Mouse (Mus musculus) thymus, adult 2 months (tissue): Measurements from ENCODE around the gene Uqcc3.

ENCODE experiments used
- CTCF ChIP-seq: fragments of 200-500 bp; IDR thresholded peaks from 2 replicates; pipeline ENCODE4 v1.5.1; 2012; ENCODE audit warnings: mild to moderate bottlenecking, control low read depth, low read length, moderate library complexity, borderline replicate concordance; ENCODE audit not compliant: control insufficient read depth, poor library complexity, insufficient read depth; ENCODE audit errors: extremely low read depth
- POLR2A ChIP-seq: fragments of 200-500 bp; IDR thresholded peaks from 2 replicates; pipeline ENCODE4 v1.6.1; 2012; ENCODE audit warnings: mild to moderate bottlenecking, low read length, control low read depth, moderate library complexity; ENCODE audit not compliant: control insufficient read depth, poor library complexity, insufficient read depth; ENCODE audit errors: extremely low read depth

- TF ChIP-seq POLR2A (no peak), CTCF (no peak)
Observed at GRCm38 (mm10) chr19:8911810-8912209, 31.1 kb upstream of the Uqcc3 start.
